Mouse (Mus musculus) liver, embryonic 15.5 days (tissue): ENCODE data around the gene Evi5. TPM values are rescaled to one million over a fixed set of nuclear protein-coding genes. Genes with fewer than 3 reads are reported as not detected.

Source experiments
- ATAC-seq: fragments of 200-750 bp; cut with Nextera tagmentation; 2 replicates; pipeline ENCODE4 v1.8.0; 2017; ENCODE audit warnings: moderate number of reproducible peaks, mild to moderate bottlenecking, moderate library complexity; ENCODE audit not compliant: insufficient read depth
- H3K27ac ChIP-seq: fragments of 300-500 bp; sonication (generic); replicated peaks from 2 replicates; pipeline ENCODE4 v1.5.1; 2015; ENCODE audit warnings: mild to moderate bottlenecking, inconsistent platforms
- H3K27me3 ChIP-seq: fragments of 300-500 bp; sonication (generic); 2 replicates; pipeline ENCODE4 v1.6.1; 2015; ENCODE audit warnings: mild to moderate bottlenecking, inconsistent platforms
- H3K36me3 ChIP-seq: fragments of 300-500 bp; sonication (generic); replicated peaks from 2 replicates; pipeline ENCODE4 v1.6.1; 2015; ENCODE audit warnings: moderate library complexity, mild to moderate bottlenecking, inconsistent platforms
- H3K4me1 ChIP-seq: fragments of 300-500 bp; sonication (generic); replicated peaks from 2 replicates; pipeline ENCODE4 v1.6.1; 2015; ENCODE audit warnings: inconsistent platforms
- H3K4me2 ChIP-seq: fragments of 300-500 bp; sonication (generic); 2 replicates; pipeline ENCODE4 v1.6.1; 2015; ENCODE audit warnings: moderate library complexity, mild to moderate bottlenecking, inconsistent platforms
- H3K4me3 ChIP-seq: fragments of 300-500 bp; sonication (generic); replicated peaks from 2 replicates; pipeline ENCODE4 v1.5.1; 2015; ENCODE audit warnings: mild to moderate bottlenecking, inconsistent platforms
- H3K9ac ChIP-seq: fragments of 300-500 bp; sonication (generic); 2 replicates; pipeline ENCODE4 v1.6.1; 2015; ENCODE audit warnings: moderate library complexity, mild to moderate bottlenecking, inconsistent platforms
- H3K9me3 ChIP-seq: fragments of 300-500 bp; sonication (generic); replicated peaks from 2 replicates; pipeline ENCODE4 v1.6.1; 2016; ENCODE audit warnings: inconsistent platforms
- WGBS: fragments of 180-500 bp; shearing (Covaris S2); methylation state at CpG from one replicate; pipeline ENCODE4 v1.1.7; 2015; ENCODE audit warnings: mixed read lengths; ENCODE audit not compliant: insufficient replicate concordance; 5-methylcytosine and 5-hydroxymethylcytosine counted together
- polyA plus RNA-seq: library from polyadenylated mRNA; unstranded; fragments of >200 nt; fragmentation: Nextera tagmentation; extraction: Ambion mirVana; gene quantifications from 2 replicates; pipeline ENCODE4 v1.2.1, GENCODE M21; 2015

Evi5 gene
- polyA plus RNA-seq, 1 experiment from 2014 or later = 54.3 TPM

- no peak for ATAC-seq
- Histone ChIP-seq H3K4me3 (peak overlapping the region; percentile 72), H3K27me3 (no peaks in the 10 kb centered on the region), H3K36me3 (peaks cover 29% of the 10 kb centered on the region), H3K9me3 (no peaks in the 10 kb centered on the region), H3K9ac (peak overlapping the region; percentile 77), H3K27ac (peak overlapping the region; percentile 99), H3K4me1 (peaks cover 57% of the 10 kb centered on the region), H3K4me2 (peak overlapping the region; percentile 65)
- WGBS = 41% methylated on average over 6 of the region's 6 CpGs
Measured at GRCm38 (mm10) chr5:107873330-107873729, 1.6 kb downstream of the Evi5 start.

- WGBS = 42% methylated on average over 2 of the region's 2 CpGs
- Histone ChIP-seq H3K4me2 (peak overlapping the region; percentile 92), H3K4me3 (peak overlapping the region; percentile 92), H3K4me1 (peaks cover 73% of the 10 kb centered on the region), H3K36me3 (peaks cover 36% of the 10 kb centered on the region), H3K9me3 (no peaks in the 10 kb centered on the region), H3K9ac (no peak overlapping the region), H3K27ac (peak overlapping the region; percentile 22; the same call in 1 of the 2 replicates), H3K27me3 (no peaks in the 10 kb centered on the region)
- ATAC-seq = no peak
Measured at GRCm38 (mm10) chr5:107869701-107870100, 5.2 kb downstream of the Evi5 start.

GRCm38 (mm10) chr5:107868905-107869424, 5.9 kb downstream of the Evi5 start:
- H3K27ac ChIP-seq = peak overlapping the region; percentile 93
- H3K9me3 ChIP-seq = no peaks in the 10 kb centered on the region
- peak; percentile 90 for ATAC-seq
- peaks cover 80% of the 10 kb centered on the region for H3K4me1 ChIP-seq
- WGBS = under 1% methylated on average over 58 of the region's 58 CpGs
- H3K27me3 ChIP-seq = no peaks in the 10 kb centered on the region
- peak overlapping the region; percentile 92 for H3K4me2 ChIP-seq
- peak overlapping the region; percentile 95 for H3K9ac ChIP-seq
- H3K36me3 ChIP-seq = peaks cover 42% of the 10 kb centered on the region
- H3K4me3 ChIP-seq = peak overlapping the region; percentile 92

GRCm38 (mm10) chr5:107867970-107868904, 6.7 kb downstream of the Evi5 start:
- Histone ChIP-seq H3K27ac (peak overlapping the region; percentile 93), H3K4me1 (peaks cover 80% of the 10 kb centered on the region), H3K4me3 (peak overlapping the region; percentile 92), H3K27me3 (no peaks in the 10 kb centered on the region), H3K9me3 (no peaks in the 10 kb centered on the region), H3K9ac (peak overlapping the region; percentile 95), H3K4me2 (peak overlapping the region; percentile 92), H3K36me3 (peaks cover 47% of the 10 kb centered on the region)
- peak; percentile 64 for ATAC-seq
- WGBS = under 1% methylated on average over 76 of the region's 82 CpGs

- H3K4me3 ChIP-seq = peak overlapping the region; percentile 92
- WGBS = 11% methylated on average over 2 of the region's 2 CpGs
Measured at GRCm38 (mm10) chr5:107866127-107867126, 8.5 kb downstream of the Evi5 start.

GRCm38 (mm10) chr5:107863971-107864370, 10.9 kb downstream of the Evi5 start:
- H3K4me3 ChIP-seq = no peak overlapping the region
- H3K27me3 ChIP-seq = no peaks in the 10 kb centered on the region
- no peaks in the 10 kb centered on the region for H3K9me3 ChIP-seq
- no peak for ATAC-seq
- H3K36me3 ChIP-seq = peaks cover 32% of the 10 kb centered on the region
- H3K4me1 ChIP-seq = peaks cover 61% of the 10 kb centered on the region
- WGBS = 86% methylated on average over 3 of the region's 3 CpGs
- H3K9ac ChIP-seq = no peak overlapping the region
- no peak overlapping the region for H3K27ac ChIP-seq
- no peak overlapping the region for H3K4me2 ChIP-seq

More at GRCm38 (mm10) chr5:107866127-107867126, 8.5 kb downstream of the Evi5 start:
- Histone ChIP-seq H3K27me3 (no peaks in the 10 kb centered on the region), H3K27ac (peak overlapping the region; percentile 92), H3K9me3 (no peaks in the 10 kb centered on the region), H3K9ac (peak overlapping the region; percentile 56), H3K4me1 (peaks cover 77% of the 10 kb centered on the region), H3K36me3 (peaks cover 40% of the 10 kb centered on the region), H3K4me2 (peak overlapping the region; percentile 92)
- ATAC-seq = peak; percentile 16; the same call in 1 of the 2 replicates

DNA sequence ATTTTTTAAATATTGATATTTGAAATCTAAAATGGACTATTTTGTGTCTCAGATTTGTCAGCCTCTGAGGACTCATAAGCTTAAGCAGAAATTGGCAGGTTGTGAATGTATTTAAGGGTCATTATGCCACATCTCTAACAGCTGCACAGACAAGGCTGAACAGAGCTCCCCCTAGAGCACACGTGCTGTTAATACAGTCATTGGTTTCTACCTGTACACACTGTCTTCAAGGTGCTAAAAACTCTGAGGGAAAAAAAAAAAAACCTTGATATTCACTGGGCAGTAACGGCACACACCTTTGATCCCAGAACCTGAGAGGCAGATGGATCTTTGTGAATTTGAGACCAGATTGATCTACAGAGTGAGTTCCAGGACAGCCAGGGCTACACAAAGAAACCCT, 15.9 kb downstream of the Evi5 start:
- Histone ChIP-seq H3K27ac (no peak overlapping the region), H3K9ac (no peak overlapping the region), H3K4me1 (peaks cover 41% of the 10 kb centered on the region), H3K4me3 (no peak overlapping the region), H3K36me3 (peaks cover 23% of the 10 kb centered on the region), H3K27me3 (no peaks in the 10 kb centered on the region), H3K4me2 (no peak overlapping the region), H3K9me3 (no peaks in the 10 kb centered on the region)
- no peak for ATAC-seq
- 30% methylated on average over 2 of the region's 2 CpGs for WGBS

DNA sequence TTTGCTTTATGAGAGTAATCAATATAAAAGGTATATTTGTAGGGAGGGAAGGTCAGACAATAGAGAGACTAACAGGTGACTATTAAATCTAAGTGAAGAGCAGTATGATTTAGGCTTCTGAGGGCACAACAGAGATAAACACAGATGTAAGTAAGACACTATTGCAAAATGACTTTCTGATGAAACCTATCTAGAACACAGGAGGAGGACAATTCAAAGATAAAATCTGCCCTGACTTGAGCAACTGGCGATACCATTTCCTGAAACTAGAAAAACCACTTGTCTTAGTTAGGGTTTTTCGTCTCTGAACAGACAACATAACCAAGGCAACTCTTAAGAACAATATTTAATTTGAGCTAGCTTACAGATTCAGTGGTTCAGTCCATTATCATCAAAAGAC, 19.4 kb downstream of the Evi5 start:
- H3K36me3 ChIP-seq = peaks cover 15% of the 10 kb centered on the region
- no peaks in the 10 kb centered on the region for H3K27me3 ChIP-seq
- 16% methylated on average over 2 of the region's 2 CpGs for WGBS
- ATAC-seq = no peak
- no peak overlapping the region for H3K9ac ChIP-seq
- no peak overlapping the region for H3K4me2 ChIP-seq
- H3K9me3 ChIP-seq = no peaks in the 10 kb centered on the region
- no peak overlapping the region for H3K4me3 ChIP-seq
- no peak overlapping the region for H3K27ac ChIP-seq
- H3K4me1 ChIP-seq = peaks cover 40% of the 10 kb centered on the region

DNA sequence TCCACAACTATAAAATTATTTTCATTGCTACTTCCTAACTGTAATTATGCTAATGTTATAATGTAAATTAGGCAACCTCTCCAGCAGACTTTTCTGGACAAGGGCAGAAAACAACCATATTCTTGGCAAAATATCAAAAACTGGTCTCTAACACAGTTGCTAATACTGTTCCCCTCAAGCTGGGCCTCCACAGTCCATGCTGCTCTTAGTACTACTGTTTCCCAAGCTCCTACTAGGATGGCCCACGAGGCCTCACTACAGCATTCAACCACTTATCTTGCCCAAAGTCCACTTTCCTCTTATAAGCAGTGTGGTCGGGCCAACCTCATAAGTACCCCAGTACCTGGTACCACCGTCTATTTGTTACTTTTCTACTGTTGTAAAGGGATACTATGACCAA, 20.4 kb downstream of the Evi5 start:
- WGBS = 41% methylated on average over 3 of the region's 3 CpGs
- Histone ChIP-seq H3K4me2 (no peak overlapping the region), H3K27ac (no peak overlapping the region), H3K9me3 (no peaks in the 10 kb centered on the region), H3K4me3 (no peak overlapping the region), H3K4me1 (peaks cover 40% of the 10 kb centered on the region), H3K36me3 (peaks cover 24% of the 10 kb centered on the region), H3K9ac (no peak overlapping the region), H3K27me3 (no peaks in the 10 kb centered on the region)
- ATAC-seq = no peak

DNA sequence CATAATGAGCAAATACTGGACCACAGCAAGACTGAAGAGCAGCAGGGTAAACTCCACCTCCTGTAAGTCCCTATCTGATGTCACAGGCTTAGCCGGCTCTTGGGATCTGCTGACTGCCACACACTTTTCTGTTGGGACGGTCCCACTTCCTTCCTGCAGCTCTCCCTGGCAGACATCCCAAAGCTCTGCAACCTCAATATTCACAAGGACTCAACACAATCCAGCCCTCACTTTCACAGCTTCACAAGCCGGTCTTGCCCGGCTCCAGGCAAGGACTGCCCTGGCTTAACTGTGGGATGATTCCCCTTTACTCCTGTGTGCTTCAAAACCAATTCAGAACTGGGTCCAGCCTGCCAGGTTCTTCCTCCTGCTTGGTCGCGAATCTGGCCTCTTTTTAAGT, 21.1 kb downstream of the Evi5 start:
- WGBS = 33% methylated on average over 6 of the region's 6 CpGs
- ATAC-seq = peak; percentile 43
- no peak overlapping the region; the same call in 1 of the 2 replicates for H3K27ac ChIP-seq
- no peaks in the 10 kb centered on the region for H3K9me3 ChIP-seq
- H3K27me3 ChIP-seq = no peaks in the 10 kb centered on the region
- H3K4me3 ChIP-seq = no peak overlapping the region
- peaks cover 26% of the 10 kb centered on the region for H3K36me3 ChIP-seq
- no peak overlapping the region for H3K9ac ChIP-seq
- H3K4me2 ChIP-seq = 0 out of 2 replicates have a peak overlapping the region, but pooled peaks have one; percentile 6
- peaks cover 40% of the 10 kb centered on the region for H3K4me1 ChIP-seq
